Mouse (Mus musculus): Measurements from ENCODE around the gene Myo6.

The Myo6 gene

GRCm38 (mm10) chr9:80233831-80234455, 69.1 kb downstream of the Myo6 start:
- intact Hi-C loops (cut with DNase I): no loop called here

GRCm38 (mm10) chr9:80237184-80237799, 72.5 kb downstream of the Myo6 start:
- intact Hi-C loops (cut with DNase I): no loop called here

GRCm38 (mm10) chr9:80241719-80242118, 76.9 kb downstream of the Myo6 start:
- intact Hi-C loops (cut with DNase I): no loop called here

DNA sequence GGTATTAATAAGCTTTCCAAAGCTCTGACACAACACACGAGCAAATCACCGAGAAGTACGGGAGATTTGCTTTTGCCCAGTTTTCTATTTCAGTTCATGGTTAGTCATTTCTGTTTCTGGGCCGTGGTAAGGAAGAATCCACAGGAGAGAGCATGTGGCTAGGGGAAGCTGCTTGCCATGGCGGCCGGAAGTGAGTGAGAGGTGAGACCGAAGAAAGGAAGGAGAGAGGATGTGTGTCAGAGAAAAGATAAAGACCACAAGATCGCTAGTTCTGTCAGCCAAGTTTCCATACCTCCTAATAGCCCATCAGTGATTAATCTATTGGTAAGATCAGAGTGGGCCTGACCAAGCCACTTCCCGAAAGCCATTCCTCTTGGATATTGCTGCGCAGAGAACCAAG, 87.3 kb downstream of the Myo6 start:
- intact Hi-C loops (cut with DNase I): no loop called here

- intact Hi-C loops (cut with DNase I): no loop called here
These were observed 88.4 kb downstream of the Myo6 start for GRCm38 (mm10) chr9:80253241-80253640.

DNA sequence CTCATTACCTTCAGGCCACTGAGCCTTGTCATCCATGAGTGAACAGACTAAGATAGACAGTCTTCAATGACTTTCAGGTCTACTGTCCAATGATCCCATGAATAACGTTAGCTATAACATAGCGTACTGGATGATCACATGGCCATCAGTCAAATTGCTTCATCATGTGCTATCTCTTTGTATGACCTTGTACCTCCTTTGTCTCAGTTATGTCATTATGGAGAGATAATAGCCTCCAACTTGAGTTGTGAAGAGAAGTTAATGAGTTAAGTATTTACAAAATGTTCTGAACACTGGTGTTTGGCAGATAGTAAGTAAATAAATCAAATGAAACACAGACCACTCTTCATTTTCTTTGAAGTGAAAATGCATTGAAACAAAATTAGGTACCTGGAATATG, 91.7 kb downstream of the Myo6 start:
- intact Hi-C loops (cut with DNase I): no loop called here

DNA sequence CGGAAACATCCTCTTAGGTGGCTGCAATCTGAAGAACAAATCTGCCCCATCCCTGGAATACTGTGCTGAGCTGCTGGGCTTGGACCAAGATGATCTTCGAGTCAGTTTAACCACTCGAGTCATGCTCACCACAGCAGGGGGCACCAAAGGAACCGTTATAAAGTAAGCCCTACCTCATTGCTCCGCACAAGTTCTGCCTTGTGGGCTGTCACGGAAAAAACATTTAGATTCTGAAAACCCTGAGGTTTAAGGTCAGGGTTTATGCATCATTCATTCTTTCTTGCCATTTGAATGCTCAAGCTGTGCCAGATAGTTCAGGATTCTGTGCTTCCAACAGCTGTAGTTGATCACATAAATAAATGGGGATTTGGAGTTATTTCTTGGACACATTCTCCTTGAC, 93.6 kb downstream of the Myo6 start:
- intact Hi-C loops (cut with DNase I): no loop called here

GRCm38 (mm10) chr9:80260905-80261304, 96.1 kb downstream of the Myo6 start:
- intact Hi-C loops (cut with DNase I): no loop called here

DNA sequence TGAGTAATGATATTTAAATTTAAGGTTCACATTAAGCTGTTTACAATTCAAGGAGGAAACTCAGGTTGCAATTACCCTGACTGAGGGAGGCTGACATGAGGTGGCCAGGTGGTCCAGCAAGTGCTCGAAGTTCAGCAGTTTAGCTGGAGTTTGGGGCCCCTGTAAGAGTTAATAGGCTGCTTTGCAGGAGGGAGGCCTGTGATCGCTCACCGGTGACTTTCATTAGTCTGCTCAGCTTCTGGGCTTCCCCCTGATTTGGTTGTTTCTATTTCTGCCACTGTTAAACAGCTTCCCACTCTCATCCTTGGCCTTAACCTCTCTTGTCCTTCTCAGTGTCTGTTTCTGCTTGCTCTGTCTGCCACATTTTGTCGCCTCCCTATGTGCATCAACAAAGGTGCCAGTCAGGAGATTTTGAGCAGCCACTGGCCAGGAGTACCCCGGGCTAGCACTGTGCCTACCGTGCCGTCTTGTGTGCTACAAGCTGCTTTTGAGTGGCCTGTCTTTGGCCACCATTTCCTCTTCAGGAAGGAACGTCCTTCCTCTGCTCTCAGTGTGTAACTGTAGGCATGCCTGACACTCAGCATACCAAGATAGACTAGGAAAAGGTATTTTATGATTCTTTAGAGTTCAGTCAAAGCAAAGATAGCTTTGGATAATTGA, 97.7 kb downstream of the Myo6 start:
- intact Hi-C loops (cut with DNase I): no loop called here

DNA sequence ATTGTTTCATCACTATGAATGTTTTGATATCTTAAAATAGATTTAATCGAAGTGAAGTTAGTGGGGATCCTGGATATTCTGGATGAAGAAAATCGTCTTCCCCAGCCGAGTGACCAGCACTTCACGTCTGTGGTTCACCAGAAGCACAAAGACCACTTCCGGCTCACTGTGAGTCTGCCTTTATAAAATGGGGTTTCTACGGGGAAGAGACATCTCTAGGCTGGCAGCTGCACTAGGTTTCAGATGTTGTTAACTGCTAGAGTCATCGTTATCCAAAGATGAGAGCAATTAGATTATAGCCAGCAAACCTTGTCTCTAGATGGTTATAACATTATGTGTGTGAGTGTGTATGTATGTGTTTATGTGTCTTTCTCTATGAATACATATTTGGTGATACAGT, 101.3 kb downstream of the Myo6 start:
- intact Hi-C loops (cut with DNase I): no loop called here

DNA sequence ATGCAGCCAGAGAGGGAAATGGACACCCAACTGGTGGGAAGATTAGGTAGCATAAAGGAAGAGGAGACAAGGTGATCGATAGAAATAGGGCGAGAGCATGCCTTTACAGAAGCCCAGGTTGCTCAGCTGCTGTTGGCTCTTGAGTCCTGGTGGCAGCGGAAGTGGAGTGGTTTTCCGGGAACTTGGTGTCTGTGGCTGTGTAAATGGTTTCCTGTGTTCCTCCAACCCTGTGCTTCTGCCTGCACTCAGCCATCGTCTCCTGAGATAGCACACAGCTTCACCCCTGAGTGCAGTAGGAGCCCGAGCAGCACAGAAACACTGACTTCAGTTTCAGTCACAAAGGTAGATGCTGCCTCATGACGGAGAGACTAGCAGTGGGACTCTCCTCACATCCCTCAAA, 101.7 kb downstream of the Myo6 start:
- intact Hi-C loops (cut with DNase I): no loop called here

DNA sequence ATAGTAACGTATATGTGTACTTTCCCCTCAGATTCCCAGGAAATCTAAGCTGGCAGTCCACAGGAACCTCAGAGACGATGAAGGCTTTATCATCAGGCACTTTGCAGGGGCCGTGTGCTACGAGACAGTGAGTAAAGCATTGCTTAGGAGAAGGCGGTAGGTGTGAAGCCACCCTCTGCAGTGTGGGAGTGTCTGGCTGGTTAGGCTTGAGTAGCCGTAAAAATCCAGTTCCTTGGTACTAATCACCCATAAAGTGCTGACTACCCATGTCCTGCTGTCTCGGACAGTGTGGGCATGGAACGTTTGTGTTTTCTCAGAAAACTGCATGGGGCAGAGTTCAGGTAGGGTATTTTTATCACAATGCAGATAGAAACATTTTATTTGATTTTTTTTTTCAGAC, 104.8 kb downstream of the Myo6 start:
- intact Hi-C loops (cut with DNase I): no loop called here

- intact Hi-C loops (cut with DNase I): no loop called here
These were observed 108.1 kb downstream of the Myo6 start for GRCm38 (mm10) chr9:80272951-80273350.

- intact Hi-C loops (cut with DNase I): no loop called here
These were observed 110.4 kb downstream of the Myo6 start for GRCm38 (mm10) chr9:80275053-80275771.

- intact Hi-C loops (cut with DNase I): no loop called here
These were observed 110.9 kb downstream of the Myo6 start for GRCm38 (mm10) chr9:80275772-80276134.

DNA sequence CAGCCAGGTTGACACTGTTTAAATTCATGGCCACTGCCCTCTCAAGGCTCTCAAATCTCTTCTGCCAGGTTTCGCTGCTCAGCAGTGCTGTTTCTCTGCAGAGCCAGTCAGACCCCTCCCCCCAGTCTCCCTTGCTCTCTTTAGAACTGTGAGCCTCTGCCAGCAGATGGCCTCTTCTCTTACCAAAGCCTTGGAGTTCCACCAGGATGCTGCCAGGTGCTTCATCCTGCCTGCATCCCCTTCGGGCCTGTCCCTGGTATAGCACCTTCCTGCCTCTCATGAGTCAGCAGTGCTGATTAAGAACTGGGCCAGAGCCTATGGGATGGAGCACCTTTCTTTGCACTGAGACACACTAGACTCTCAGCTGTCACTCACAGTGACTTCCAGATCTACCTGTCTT, 112.3 kb downstream of the Myo6 start:
- intact Hi-C loops (cut with DNase I): no loop called here

- intact Hi-C loops (cut with DNase I): no loop called here
These were observed 112.9 kb downstream of the Myo6 start for GRCm38 (mm10) chr9:80277770-80278169.

- intact Hi-C loops (cut with DNase I): no loop called here
These were observed 115.9 kb downstream of the Myo6 start for GRCm38 (mm10) chr9:80280724-80281123.

- intact Hi-C loops (cut with DNase I): no loop called here
These were observed 117.6 kb downstream of the Myo6 start for GRCm38 (mm10) chr9:80282426-80282825.

DNA sequence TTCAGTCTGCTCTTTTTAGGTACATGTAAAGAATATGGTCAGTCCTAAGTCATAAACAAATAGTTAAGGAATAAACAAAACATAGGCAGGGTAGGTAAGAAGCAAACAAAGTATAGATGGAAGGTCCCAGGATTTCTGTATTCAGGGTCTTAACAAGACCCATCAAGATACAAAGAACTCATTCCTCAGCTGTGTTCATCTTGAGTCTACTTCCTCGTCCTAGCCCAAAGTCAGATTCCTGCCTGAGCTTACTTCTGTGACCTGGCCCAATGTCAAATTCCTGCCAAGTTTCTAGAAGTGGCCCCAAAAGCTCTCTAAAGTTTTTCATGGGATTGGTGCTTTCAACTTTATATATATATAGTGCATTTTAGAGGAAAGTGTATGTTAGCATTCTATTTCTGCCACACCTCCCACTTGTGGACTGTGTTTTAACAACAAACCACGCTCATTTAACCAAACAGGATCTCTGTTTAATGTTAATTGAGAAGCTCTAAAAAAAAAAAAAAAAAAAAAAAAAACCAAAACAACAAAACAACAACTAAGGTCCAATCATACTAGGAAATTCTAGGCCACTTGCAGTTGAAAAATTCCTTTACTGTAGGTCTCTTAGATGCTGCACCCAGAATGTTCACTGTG, 119.8 kb downstream of the Myo6 start:
- intact Hi-C loops (cut with DNase I): no loop called here

DNA sequence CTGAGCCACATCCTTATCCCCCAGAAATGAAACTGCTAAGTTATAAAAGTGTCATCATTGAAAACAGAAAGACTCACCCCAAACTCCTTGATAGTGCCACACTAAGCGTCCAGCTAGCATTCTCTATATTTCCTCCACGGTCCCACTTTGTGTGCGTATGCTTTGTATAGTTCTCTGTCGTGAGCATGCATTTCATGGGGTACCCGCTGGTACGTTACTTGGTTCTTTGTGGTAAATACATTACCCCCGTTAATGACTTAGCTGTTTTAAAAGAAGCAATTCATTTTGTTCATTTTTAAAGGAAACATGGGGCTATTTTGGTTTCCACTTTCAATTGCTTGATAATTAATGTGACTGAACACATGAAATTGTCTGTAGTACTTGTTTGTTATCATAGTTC, 122.0 kb downstream of the Myo6 start:
- intact Hi-C loops (cut with DNase I): no loop called here

DNA sequence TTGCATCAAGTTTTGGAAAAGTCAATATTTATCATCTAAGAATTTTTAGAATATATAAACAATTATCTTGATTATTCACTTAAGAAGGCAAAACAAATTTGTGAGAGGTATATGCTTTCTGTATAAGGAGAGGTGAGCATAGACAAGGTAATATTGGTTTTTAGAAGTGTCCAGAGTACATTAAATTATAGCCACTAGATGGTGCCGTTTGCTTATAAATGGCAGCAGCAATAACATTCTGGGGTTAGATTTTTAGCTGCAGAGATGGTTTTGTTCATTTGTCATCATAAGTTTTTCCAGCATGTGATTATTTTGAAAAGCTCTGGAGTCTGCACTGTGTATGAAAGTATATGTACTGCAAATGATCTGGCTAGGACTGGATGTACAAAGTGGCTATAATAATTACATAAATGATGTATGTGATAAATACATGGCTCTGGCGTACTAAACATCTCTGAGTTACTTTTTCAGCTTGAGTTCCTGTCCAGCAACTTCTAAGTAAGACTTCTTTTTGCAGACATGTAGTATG, 128.3 kb downstream of the Myo6 start:
- intact Hi-C loops (cut with DNase I): no loop called here

Measured in adrenal gland (tissue).